Mouse (Mus musculus) kidney, postnatal 0 days (tissue): ENCODE results near the gene Pcdh19. TPM values are rescaled to one million over a fixed set of nuclear protein-coding genes. Genes with fewer than 3 reads are reported as not detected.
A peak's percentile ranks its signal among the peaks of the same experiment; 100 is the strongest.

Source experiments
- ATAC-seq: fragments of 200-750 bp; cut with Nextera tagmentation; replicated peaks from 2 replicates; pipeline ENCODE4 v1.8.0; 2017; ENCODE audit warnings: low read depth, moderate number of reproducible peaks, moderate TSS enrichment, moderate library complexity; ENCODE audit not compliant: low FRiP score
- DNase-seq: peaks from one replicate; pipeline ENCODE4 v3.0.0-alpha.2; 2016; ENCODE audit warnings: low spot score
- H3K27ac ChIP-seq: fragments of 300-500 bp; sonication (generic); 2 replicates; pipeline ENCODE4 v1.5.1; 2014; ENCODE audit warnings: mild to moderate bottlenecking
- H3K27me3 ChIP-seq: fragments of 300-500 bp; sonication (generic); 2 replicates; pipeline ENCODE4 v1.6.1; 2014; ENCODE audit warnings: low read length, mixed read lengths; ENCODE audit not compliant: insufficient read depth
- H3K36me3 ChIP-seq: fragments of 300-500 bp; sonication (generic); 2 replicates; pipeline ENCODE4 v1.6.1; 2014; ENCODE audit warnings: low read length, mixed read lengths; ENCODE audit not compliant: insufficient read depth
- H3K4me1 ChIP-seq: fragments of 300-500 bp; sonication (generic); replicated peaks from 2 replicates; pipeline ENCODE4 v1.6.1; 2014; ENCODE audit warnings: antibody characterized with exemption, low read length, mixed read lengths; ENCODE audit not compliant: insufficient read depth
- H3K4me2 ChIP-seq: fragments of 300-500 bp; sonication (generic); 2 replicates; pipeline ENCODE4 v1.6.1; 2014; ENCODE audit warnings: mild to moderate bottlenecking, low read length, moderate library complexity, mixed read lengths
- H3K4me3 ChIP-seq: fragments of 300-500 bp; sonication (generic); replicated peaks from 2 replicates; pipeline ENCODE4 v1.5.1; 2014; ENCODE audit warnings: low read depth, low read length
- H3K9ac ChIP-seq: fragments of 300-500 bp; sonication (generic); 2 replicates; pipeline ENCODE4 v1.6.1; 2014; ENCODE audit warnings: low read depth, low read length
- H3K9me3 ChIP-seq: fragments of 300-500 bp; sonication (generic); replicated peaks from 2 replicates; pipeline ENCODE4 v1.6.1; 2016; ENCODE audit warnings: low read length, inconsistent platforms, mixed read lengths
- CTCF ChIP-seq: IDR thresholded peaks from 2 replicates; pipeline ENCODE4 v1.5.1; 2016; ENCODE audit warnings: antibody characterized with exemption, low read depth, mild to moderate bottlenecking, moderate library complexity
- WGBS: fragments of 180-500 bp; shearing (Covaris S2); extraction: QIAGEN DNeasy Blood & Tissue Kit; methylation state at CpG from one replicate; pipeline ENCODE4 v1.1.7; 2014; 5-methylcytosine and 5-hydroxymethylcytosine counted together
- polyA plus RNA-seq: library from polyadenylated mRNA; unstranded; fragments of >200 nt; fragmentation: Nextera tagmentation; extraction: Ambion mirVana; gene quantifications from 2 replicates; pipeline ENCODE4 v1.2.1, GENCODE M21; 2015

Gene Pcdh19
- polyA plus RNA-seq, 1 experiment from 2014 or later: 2.0 TPM

DNA sequence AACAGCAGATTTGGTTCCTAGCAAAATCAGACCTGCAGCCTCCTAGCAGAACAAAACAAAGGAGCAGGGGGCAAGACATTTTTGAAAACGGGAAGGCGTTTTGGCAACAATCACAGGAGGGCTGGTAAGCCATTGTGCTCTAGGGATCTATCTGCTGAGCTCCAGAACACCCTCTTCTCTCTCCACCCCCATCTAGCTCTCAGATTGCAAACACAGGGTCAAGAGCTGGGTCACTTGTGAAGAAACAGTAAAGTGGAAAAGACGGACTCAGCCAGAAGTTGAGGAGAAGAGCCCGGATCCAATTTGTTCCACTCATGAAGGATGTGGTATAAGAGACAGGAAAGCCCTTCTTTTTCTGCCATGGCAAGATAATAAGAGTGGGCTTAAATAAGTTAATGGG, 7.7 kb upstream of the Pcdh19 start:
- H3K9me3 ChIP-seq: no peaks in the 10 kb centered on the region
- DNase-seq: no peak
- H3K4me1 ChIP-seq: no peaks in the 10 kb centered on the region
- no peak overlapping the region for H3K4me2 ChIP-seq
- H3K9ac ChIP-seq: no peak overlapping the region
- WGBS: 47% methylated on average over 4 of the region's 4 CpGs
- H3K36me3 ChIP-seq: no peaks in the 10 kb centered on the region
- no peaks in the 10 kb centered on the region for H3K27me3 ChIP-seq
- no peak for TF ChIP-seq CTCF
- ATAC-seq: no peak
- H3K4me3 ChIP-seq: no peak overlapping the region
- no peak overlapping the region for H3K27ac ChIP-seq

DNA sequence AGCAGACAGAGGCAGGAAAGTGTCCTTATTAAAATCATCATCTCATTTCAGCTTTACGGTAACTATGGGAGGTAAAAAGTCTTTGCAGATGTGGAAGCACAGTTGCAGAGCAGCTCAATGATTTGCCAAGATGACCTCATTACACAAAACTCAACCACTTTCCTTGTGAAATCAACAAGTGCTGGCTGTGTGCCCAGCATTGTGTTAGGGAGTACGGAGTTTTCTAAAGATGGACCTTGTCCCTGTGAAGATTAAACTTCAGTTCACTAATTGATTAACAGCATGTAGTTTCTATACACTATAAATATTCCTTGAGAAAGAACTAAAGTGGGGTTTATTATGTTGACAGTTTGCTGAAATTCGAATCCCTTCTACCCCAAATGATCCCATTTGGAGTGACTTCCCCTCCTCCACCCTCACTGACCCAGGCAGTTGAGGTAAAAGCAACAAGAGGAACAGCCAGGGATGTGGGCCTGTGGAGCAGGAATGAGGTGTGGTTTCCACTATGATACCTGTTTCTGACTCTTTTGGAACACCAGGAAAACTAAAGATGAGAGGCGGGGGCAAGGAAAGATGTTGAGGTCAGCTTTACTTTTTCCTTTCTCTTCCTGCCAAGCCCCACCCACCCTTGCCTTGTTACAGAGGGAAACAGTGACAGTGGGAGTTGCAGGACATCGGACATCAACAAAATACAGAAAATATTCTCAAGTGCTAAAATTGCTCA, 4.4 kb upstream of the Pcdh19 start:
- Histone ChIP-seq H3K27ac (no peak overlapping the region), H3K4me2 (no peak overlapping the region), H3K4me3 (no peak overlapping the region), H3K4me1 (no peaks in the 10 kb centered on the region), H3K9ac (no peak overlapping the region), H3K27me3 (no peaks in the 10 kb centered on the region), H3K9me3 (no peaks in the 10 kb centered on the region), H3K36me3 (no peaks in the 10 kb centered on the region)
- 60% methylated on average over 5 of the region's 5 CpGs for WGBS
- ATAC-seq (no peak), DNase-seq (no peak)
- TF ChIP-seq CTCF: no peak

- Histone ChIP-seq H3K9me3 (no peaks in the 10 kb centered on the region), H3K36me3 (no peaks in the 10 kb centered on the region), H3K9ac (no peak overlapping the region), H3K27me3 (no peaks in the 10 kb centered on the region), H3K4me2 (no peak overlapping the region), H3K27ac (no peak overlapping the region), H3K4me3 (no peak overlapping the region), H3K4me1 (no peaks in the 10 kb centered on the region)
- no peak for TF ChIP-seq CTCF
- ATAC-seq (no peak), DNase-seq (no peak)
- 44% methylated on average over 2 of the region's 2 CpGs for WGBS
Observed at GRCm38 (mm10) chrX:133692392-133692790, 3.6 kb upstream of the Pcdh19 start.

DNA sequence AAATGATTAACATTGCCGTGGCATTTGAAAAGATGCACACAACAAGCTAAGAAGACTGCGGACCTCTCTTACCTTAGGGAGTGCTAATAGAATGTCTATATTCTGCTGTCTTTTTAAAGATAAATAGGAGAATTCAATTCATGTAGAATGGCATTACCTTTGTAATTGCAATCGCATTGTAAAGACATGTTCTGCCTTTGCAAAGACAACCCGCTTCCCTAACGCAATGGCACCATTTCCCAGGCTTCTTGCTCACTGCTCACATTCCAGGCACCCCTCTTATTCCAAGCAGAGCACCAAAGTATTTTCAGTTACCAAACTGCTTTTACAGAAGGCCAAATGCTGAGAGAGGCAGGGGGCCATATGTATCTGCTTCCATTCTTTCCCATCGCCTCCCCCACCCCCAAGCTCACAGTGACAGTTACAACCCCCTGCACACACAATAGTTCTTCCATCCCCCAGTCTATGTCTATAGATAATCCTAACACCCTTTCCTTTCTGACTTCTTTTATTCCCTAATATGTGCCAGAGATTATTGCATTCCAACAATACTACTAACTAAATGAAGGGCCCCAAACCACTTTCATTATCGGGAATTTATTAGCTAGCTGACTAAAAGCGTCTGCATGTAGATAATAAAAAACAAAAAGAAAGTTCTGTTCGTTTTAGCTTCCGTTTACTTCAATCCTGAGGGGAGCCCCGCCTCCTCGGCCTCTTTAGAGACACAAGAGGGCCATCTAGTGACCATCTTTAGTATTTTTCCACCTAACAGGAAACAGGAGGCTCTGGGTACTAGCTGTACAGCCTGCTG, 3.0 kb upstream of the Pcdh19 start:
- Histone ChIP-seq H3K9me3 (no peaks in the 10 kb centered on the region), H3K27ac (no peak overlapping the region), H3K36me3 (no peaks in the 10 kb centered on the region), H3K27me3 (no peaks in the 10 kb centered on the region), H3K4me2 (peak overlapping the region; percentile 55), H3K9ac (no peak overlapping the region), H3K4me3 (peak overlapping the region; percentile 29), H3K4me1 (no peaks in the 10 kb centered on the region)
- DNase-seq: peak; percentile 85
- TF ChIP-seq CTCF: peak; percentile 64
- ATAC-seq: no peak
- WGBS: 14% methylated on average over 12 of the region's 12 CpGs

DNA sequence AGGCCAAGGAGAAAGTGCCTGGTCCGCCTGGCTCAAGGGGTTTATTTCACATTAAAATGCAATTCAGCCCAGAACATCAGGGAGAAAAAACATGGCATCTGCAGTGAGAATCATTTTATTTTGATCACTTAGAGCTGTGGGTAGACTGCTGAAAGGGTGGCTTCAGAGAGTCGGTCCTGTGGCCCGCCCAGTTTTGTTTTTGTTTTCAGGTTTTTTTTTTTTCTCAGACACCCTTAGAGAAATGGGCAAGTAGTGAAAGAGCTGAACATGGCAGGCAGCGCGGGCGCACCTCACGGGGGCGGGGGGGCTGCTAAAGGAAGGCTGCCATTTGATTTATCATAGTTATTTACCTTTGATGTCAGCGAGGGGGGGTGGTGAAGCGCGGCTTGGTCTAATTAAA, 2.0 kb upstream of the Pcdh19 start:
- WGBS: 18% methylated on average over 11 of the region's 11 CpGs
- no peak overlapping the region for H3K9ac ChIP-seq
- H3K4me1 ChIP-seq: no peaks in the 10 kb centered on the region
- no peaks in the 10 kb centered on the region for H3K9me3 ChIP-seq
- ATAC-seq: no peak
- H3K36me3 ChIP-seq: no peaks in the 10 kb centered on the region
- H3K27me3 ChIP-seq: no peaks in the 10 kb centered on the region
- TF ChIP-seq CTCF: no peak
- peak overlapping the region; percentile 29 for H3K4me3 ChIP-seq
- no peak overlapping the region for H3K27ac ChIP-seq
- DNase-seq: no peak
- peak overlapping the region; percentile 55 for H3K4me2 ChIP-seq

GRCm38 (mm10) chrX:133689576-133690250, 926 bp upstream of the Pcdh19 start:
- H3K4me2 ChIP-seq: peak overlapping the region; percentile 79
- no peak for TF ChIP-seq CTCF
- peak overlapping the region; percentile 29 for H3K4me3 ChIP-seq
- no peaks in the 10 kb centered on the region for H3K9me3 ChIP-seq
- no peak overlapping the region for H3K27ac ChIP-seq
- no peaks in the 10 kb centered on the region for H3K4me1 ChIP-seq
- H3K9ac ChIP-seq: no peak overlapping the region
- no peaks in the 10 kb centered on the region for H3K36me3 ChIP-seq
- no peak for DNase-seq
- WGBS: 29% methylated on average over 35 of the region's 35 CpGs
- H3K27me3 ChIP-seq: no peaks in the 10 kb centered on the region
- ATAC-seq: no peak
